Mouse (Mus musculus) retina, embryonic 14.5 days (tissue): ENCODE data around the gene 1110032A03Rik.

Experiments used
- DNase-seq: peaks from one replicate; pipeline ENCODE4 v3.0.0-alpha.2; 2015; ENCODE audit warnings: low spot score

The 1110032A03Rik gene

DNA sequence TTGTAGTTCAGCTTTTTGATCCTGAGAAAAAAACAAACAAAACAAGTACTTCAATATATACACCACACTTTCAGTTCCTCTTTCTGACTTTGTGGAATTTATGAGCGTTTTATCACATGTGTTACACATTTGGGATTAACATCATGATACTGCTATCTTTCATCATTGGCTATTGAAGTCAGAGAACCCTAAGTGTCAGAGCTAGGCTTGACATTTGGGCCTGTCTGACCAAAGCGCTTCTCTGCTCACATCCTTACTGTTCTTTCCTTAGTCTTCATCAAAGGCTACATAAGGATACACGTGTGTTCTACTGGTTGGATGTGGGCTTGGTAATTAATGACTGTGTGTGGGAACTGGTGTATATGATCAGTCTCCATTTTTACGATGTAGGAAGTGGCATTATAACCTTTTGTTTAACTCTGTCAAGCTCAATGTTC is 1.3 kb downstream of the 1110032A03Rik start:
- no peak for DNase-seq

DNA sequence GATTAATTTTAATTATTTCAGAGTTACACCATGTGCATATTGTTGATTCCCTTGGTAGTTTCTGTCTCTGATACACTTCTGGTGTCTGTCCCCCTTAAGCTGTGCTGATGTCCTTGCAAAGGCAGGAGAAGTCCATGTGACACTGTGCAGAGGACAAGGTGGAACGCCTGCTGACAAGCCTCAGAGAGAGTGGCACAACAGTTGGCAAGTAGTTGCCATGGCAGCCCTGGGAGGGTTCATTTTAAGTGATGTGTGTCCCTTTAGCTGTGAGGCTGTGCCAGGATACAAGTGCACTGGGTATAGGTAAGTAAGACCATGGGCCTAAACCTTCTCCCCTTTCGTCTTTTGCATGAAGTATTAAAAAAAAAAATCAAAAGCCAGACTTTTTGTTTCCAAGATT is 5.3 kb downstream of the 1110032A03Rik start:
- no peak for DNase-seq

DNA sequence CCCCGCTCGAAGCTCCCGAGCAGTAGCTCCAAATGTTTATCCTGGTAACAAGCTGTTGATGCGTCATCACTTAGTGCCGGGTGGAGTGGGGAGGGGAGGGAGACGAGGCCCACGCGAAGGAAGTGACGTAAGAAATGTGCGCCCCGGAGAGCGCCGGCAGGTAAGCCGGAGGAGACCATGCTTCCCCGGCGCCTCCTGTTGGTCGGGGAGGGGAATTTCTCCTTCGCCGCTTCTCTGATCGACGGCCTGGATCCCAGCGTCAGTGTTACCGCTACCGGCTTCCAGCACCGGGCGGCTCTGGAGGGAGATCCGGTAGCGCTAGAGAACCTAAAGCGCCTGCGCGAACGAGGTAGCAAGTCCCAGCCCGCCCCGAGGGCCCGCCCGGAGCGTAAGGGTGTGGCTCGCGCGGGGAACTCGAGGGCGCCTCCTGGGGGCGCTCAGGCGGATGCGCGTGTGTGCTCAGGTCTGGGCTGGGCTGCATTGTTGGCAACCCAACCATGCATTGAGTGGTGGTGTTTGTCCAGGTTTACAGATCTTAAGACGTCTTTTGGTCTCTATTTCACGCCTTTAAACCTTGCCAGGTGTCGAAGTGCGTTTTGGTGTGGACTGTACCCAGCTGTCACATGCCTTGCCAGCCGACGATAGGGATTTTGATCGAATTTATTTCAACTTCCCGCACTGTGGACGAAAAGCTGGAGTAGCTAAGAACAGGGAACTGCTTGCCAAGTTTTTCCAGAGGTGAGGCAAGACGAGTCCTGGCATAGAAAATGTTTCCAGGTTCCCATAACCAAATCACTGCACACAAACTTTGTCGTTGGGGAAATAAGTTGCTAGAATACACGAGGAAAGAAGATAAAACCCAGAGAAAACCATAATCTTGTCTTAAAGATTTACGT is 7.0 kb downstream of the 1110032A03Rik start, which contains the start of gene Fdxacb1:
Gene Fdxacb1, plus strand, starts transcription at position 130 of the 896 bp plus-strand sequence.
- DNase-seq: peak; percentile 98

DNA sequence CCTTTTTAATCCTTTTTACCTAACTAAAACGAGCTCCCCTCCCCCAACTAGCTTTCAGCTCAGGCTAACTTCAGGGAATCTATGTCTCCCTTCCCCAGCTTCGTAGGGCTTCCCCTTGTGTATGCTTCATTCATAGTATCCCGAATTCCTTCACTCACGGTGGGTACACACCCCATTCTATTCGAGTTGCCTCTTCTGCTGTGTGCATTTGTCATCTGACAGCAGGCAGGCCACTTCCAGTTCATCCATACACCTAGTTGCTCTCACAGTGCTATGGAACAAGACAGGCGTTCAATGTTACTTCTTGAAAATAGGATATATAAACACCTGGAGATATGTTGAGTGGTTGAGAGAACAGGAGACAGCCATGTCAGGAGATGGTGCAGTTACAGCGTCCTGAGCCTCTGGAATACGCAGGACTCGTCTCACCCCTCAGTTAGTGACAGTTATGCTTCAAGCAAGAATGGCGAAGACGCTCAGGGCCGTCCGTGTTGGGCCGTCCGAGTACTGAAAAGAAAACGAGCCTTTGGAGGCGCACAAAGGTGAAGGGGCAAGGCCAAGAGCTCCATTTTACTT is 7.7 kb downstream of the 1110032A03Rik start:
- no peak for DNase-seq

DNA sequence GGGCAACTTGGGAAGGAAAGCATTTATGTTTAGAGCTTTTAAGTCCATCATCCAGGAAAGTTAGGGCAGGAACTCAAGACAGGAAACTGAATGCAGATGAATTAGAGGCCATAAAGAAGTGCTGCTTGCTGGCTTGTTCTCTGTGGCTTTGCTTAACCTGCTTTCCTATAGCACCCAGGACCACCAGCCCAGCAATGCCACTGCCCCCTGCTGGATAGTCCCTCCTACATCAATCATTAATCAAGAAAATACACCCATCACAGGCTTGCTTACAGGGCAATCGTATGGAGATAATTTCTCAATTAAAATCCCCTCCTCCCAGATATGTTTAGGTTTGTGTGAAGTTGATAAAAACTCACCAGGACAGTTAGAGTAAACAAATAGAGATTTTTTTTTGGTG is 12.0 kb downstream of the 1110032A03Rik start:
- DNase-seq: peak; percentile 68

DNA sequence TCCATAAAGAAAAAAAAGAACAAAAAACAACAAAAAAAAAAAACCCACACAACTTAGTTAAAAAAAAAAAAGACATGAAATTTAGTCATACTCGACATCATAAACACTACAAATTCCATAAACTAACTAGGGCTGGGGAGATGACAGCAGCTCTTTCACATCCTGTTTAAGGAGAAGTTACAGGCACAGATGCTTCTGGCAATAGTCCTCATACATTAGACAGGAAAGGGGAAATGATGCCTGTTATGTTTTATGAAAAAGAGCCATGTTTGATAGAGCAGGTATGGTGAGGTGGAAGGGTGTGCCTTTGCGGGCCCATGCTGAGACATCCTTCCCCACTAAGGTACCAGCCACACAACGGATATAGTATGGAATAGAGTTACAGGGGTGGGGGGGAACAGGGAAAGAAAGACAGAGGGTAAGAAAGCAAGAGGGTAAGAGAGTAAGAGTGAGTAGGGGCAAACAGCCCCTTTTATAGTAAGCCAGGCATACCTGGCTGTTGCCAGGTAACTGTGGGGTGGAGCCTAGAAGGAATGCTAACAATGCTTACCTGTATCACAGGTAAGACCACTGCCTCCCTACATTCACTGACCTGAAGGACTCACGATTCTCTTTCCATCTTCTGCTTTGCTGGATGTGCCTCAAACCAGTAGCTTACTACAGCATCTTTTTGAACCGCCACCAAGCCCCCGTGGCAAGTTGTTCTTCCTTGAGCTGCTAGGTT is 13.6 kb downstream of the 1110032A03Rik start:
- no peak for DNase-seq

DNA sequence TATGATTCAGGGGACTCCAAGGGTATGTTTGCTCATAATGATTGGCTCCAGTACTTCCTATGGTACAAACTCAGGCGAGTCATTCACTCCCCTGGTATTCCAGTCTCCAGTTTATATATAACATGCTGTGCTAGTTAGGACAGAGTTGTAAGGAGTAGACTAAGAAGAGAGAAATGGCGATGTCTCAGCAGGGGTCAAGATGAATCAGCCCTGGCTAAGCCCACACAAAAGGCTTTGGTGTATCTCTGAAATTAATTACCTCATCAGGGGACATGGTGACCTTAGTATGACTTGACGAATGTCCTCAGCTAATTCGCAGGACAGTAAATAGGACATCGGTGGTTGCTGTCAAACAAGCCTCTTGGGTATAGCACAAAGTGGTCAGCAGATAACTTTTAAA is 18.6 kb downstream of the 1110032A03Rik start:
- DNase-seq: no peak

DNA sequence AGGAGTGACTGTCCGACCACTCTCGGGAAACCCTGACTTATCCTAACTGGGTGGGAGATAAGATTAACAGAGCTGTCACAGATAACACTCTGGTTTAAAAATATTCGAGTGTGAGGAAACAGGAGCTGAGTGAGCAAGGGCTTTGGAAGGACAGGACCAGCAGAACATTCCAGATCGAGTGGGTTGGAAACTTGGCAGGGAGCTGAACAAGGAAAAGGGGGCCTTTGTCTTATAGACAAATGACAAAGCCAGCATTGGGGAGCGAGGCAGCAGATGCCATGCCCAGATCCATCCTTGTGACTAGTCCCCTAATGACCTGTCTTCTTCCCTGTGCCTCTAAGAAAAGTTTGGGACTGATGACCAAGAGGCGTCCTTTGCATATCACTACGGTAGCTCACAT is 21.4 kb downstream of the 1110032A03Rik start:
- DNase-seq: no peak

DNA sequence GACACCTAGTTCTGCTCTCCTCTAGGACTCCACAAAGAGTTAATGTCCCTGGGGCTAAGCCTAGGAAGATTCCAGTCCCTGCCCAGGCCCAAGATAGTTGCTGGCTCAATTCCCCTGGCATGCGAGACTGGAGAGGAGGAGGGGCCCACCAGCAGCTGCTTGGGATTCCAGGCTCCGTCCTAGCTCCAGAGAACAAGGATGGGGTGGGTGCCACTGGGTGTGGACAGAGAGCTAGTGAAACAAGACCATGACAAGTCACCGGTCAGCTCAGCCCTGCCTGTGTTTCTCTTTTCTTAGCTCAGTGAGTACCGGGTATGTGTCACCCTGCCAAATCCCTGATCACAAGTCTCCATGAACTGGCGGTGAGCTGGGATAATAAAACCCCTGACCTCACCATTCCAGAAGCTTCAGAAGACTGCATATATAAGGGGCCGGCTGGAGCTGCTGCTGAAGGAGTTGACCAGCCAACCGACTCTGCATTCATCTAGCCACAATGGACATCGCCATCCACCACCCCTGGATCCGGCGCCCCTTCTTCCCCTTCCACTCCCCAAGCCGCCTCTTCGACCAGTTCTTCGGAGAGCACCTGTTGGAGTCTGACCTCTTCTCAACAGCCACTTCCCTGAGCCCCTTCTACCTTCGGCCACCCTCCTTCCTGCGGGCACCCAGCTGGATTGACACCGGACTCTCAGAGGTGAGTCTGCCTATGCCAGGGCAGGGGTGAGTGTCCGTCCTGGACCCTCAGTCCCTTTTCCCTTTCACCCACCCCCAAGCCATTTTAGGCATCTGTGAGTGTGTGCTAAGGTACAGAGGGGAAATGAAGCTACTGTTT is 22.3 kb downstream of the 1110032A03Rik start:
- no peak for DNase-seq

DNA sequence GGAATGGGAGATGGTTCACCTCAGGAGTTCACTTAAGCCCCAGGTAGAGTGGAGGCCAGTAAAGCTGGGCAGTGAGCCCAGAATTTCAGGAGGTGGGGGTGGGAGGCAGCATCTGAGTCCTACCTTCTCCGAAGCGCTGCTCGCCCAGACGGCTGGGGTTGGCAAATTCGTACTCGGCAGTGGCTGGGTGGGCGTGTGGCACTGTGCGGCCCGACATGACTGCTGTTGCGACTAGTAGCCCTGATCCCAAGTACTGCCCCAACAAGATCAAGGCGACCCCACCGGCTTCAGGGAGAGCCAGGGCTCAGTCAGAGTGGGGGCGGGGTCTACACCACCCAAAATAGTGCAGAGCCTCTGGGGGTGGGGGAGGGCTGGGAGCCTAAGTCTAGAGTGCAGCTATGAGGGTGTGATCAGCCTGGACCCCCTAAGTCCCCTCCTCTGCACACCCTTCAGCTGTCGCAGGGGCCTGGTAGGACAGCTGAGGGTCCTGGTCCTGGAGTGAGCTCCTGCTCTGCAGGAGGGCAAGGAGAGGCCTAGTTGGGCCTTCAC is 23.2 kb downstream of the 1110032A03Rik start, which contains the start of gene Hspb2:
Gene Hspb2, minus strand, starts transcription at position 301 of the 549 bp plus-strand sequence.
- DNase-seq: no peak

DNA sequence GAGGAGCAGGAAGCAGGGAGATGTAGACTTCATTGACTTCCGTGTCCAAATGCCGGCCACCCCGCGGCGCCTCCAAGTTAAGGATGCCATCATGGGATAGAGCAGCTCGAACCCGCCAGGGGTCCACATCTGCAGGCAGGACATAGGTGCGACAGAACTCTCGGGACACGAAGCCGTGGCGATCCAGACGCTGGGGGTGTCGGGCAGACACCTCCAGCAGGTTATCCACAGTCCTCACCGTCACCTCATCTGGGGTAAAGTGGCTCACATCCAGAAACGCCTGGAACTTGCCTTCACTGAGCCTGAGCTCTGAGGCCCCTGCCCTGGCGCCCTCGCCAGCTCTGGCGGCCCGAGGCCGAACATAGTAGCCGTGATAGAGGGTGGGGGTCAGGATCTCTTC is 24.0 kb downstream of the 1110032A03Rik start, which contains the start of gene Cryab:
Gene Cryab, plus strand, starts transcription at position 3 of the 400 bp plus-strand sequence.
- no peak for DNase-seq

DNA sequence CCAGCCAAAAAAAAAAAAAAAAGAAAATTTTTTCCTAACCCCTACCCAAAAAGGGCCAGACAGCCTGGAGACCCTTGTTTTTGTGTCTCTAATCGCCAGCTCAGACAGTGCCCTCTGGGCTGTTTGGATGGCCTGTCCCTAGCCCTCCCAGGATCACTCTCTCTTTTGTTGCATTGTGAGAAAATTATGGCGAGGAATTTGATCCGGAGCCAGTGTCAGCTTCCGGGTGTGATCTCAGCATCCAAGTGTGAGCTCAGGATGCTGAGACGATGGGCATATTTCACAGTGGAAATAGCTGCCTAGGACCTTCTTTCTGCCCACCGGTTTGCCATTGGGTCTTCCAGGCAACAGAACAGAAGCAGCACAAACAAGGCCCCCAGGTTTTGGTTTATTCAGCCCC is 24.6 kb downstream of the 1110032A03Rik start:
- DNase-seq: no peak

DNA sequence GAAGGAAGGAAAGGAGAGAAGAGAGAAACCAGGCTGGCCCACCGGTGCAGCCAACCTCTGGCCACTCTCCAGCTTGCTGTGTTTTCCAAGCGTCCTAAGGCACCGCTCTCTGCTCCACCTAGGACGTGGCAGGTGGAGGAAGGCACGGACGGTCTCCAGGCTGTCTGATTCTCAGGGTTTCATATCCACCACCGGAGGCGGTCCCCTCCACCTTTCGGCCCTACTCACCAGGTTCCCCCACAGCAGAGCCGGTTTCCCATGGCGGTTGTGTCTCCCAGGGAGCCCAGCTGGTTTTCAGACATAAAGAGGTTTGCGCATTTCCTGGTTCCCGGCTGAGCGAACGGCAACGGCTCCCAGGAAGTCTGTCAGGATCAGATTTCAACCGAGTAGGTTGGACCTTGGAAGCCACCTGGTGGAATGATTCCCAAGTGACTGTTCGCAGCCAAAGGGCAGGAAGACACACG is 29.1 kb downstream of the 1110032A03Rik start, which contains the start of gene 2310030G06Rik:
Gene 2310030G06Rik, minus strand, starts transcription at position 323 of the 464 bp plus-strand sequence.
- no peak for DNase-seq

DNA sequence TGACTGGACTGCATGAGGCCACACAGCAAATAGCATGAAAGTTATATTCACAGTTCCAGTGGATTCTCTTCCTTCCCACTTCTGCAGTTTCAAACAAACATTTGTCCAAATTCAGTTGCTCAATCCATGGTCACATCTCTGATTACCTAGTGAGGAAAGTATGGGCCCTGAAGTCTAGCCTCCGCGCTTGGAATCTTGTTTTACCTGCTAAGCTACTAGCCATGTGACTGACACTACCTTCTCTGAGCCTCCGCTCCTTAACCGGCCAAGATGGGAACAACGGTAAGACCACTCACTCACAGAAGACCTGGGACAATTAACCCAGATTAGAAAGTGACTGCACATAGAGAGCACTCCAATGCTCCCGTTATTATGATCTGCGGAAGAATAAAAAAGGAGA is 29.5 kb downstream of the 1110032A03Rik start:
- DNase-seq: no peak

DNA sequence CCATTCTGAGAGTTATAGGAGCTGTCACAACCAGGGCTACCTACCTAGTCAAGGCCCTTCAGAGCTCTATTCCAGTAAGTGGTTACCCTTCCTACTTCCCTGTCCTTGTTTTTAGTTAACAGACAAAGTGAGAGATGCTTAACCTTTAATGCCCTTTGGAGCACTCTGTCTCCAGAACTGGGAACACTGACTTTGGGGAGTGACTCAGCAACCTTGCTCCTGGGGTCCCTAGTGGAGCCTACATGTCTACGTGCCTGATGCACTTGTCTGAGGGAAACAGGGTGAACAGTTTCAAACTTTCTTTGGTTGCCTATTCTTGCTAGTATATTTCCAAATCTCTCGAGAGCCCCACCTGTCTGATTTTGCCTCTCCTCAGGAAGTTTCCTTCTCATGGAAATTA is 32.6 kb downstream of the 1110032A03Rik start:
- no peak for DNase-seq

DNA sequence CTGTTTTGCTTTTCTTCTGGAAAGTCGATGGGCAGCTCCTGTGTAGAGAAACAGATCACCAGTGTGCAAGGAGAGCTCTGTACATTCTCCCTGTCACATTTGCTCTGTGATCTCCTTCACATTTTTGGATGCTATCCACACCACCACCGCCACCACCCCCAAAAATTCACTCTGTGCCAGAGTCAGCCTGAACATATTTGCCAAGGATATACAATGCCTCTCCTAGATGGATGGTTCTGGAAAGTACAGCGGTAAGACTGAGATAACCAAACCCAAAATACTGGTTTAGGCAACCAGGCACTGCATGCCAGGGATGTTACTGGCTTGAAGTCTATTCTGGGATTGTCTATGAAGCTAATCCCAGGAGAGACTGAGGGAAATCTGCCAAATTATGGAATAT is 33.1 kb downstream of the 1110032A03Rik start:
- no peak for DNase-seq

DNA sequence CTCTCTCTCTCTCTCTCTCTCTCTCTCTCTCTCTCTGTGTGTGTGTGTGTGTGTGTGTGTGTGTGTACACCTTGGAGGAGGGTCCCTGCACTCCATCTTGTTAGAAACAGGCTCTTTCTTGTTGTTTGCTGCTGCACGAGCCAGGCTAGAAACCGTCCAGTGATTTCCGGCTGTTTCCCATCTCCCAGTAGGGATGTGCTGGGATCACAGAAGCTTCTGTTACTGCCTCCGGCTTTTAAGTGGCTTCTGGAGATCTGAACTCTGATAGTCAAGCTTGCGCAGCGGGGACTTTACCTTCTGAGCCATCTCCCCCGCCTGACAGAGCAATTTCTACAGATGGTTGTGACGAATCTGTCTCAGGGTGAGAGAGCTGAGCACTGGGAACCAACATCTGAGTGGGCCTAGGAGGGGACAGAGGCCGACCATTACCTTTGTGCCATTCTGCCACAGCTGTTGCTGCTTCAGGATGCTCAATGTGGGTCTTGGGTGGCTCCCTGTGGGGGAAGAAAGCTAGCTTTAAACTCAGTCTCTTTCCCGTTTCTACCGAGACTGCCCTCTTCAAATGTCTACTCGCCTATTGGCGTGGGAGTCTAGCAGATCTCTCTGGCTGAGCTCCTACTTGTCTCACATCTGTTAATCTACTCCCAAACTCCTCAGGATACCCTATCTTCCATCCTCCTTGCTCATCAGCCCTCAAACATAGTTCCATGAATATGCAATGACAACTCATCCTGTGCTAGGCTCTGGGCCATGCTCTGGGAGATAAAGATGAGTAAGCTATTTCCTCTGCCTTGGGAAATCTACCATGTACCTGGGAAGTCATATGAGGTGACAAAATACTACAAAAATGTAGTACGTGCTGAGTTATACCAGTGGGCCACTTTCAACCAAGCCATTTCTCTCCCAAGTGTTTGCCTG is 34.2 kb downstream of the 1110032A03Rik start:
- no peak for DNase-seq

DNA sequence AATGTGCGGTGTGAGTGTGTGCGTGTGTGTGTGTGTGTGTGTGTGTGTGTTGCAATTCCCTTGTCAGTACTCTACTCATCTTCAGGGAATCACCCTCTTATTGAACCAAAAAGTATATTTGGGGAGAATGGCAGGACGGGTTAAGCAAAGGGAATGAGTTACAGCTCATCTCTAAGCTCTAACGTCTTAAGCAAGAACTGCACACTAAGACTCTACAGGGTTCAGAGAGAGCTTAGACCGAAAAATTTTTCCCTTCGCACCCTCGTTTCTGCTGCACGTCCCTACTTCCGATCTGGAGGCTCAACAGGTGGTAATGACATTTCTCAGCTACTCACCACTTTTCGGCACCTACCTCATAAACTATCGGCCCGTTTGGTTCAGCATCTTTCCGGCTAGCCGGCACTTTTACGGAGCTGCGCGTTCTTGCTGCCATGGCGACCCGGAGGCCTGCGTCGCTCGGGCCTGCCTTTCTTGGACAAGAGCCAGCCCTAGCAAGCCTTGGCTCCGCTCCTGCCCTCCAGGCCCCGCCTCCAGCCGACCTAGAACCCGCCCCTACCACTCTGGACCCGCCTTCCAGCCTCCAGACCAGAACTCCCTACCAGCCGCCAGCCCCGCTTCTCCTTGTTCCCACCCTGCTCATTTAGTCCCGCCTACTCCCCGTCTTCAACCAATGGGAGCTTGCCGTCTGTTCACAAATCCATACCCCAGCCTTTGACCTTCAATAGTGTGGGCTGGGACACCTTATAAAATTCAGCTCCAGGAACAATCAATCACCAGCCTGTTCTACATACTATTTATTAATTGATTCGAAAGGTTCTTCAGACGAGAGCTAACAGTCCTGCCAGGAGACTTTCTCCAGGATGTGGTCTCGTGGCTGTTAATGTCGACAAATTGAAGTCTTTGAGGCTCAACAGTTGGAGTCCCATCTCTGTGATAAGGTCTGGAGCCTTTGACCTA is 36.1 kb downstream of the 1110032A03Rik start, which contains the start of gene Dixdc1:
Gene Dixdc1, minus strand, starts transcription at position 604 of the 957 bp plus-strand sequence.
- DNase-seq: peak; percentile 94

DNA sequence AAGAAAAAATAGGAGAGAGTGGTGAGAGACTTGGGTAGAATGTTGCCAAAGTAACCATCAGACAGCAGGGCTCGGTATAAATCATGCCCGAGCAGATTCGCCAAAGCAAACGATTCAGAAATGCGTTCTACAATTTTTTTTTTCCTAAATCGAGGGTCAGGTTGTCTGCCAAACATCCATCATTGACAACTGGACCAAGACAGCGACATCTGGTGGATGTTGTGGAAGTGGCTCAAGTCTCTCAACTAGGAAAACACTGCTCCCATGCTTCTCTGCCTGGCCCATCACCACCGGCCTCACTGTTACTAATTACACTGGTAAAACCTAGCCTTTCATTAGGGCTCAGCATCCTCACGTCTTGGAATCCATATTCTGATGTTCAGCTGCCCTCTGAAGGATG is 40.3 kb downstream of the 1110032A03Rik start:
- DNase-seq: peak; percentile 87
